Mouse (Mus musculus): ENCODE measurements at regions not wholly inside any gene's neighbourhood (a gene's known extent, or its start where the extent isn't known, plus 50 kb on each side); places are given as distances from the start of the nearest gene placed in this dataset.
A peak's percentile ranks its signal among the peaks of the same experiment; 100 is the strongest.
"Not testable (repeated sequence)": the region's sequence is repeated elsewhere in the genome, so short reads cannot be mapped to it uniquely, and the experiment has no call there.

GRCm38 (mm10) chr7:83392625-83393024, 192.1 kb upstream of the Tmc3 start:
- DNase-seq (ENCODE audit: low read depth, low spot score): no peak

DNA sequence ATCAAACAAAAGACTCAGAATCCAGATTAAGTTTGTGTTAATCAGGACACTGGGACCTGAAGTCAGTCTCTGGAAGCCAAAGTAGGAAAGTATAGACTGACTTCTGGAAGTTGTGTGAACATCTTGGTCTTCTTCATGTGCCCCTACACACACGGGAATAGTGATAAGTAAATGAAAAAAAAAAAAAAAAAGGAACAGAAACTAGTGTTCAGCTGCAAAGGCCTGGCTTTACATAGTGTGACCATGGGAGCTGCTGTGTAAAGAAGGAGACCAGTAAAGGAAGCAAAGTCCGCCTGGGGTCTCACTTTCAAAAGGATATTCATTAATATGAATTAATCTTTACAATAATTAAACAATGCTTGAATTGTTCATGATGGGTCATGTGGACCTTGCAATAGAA, 190.6 kb upstream of the Tmc3 start:
- no peak for DNase-seq (ENCODE audit: low read depth, low spot score)

GRCm38 (mm10) chr7:83399668-83400067, 185.1 kb upstream of the Tmc3 start:
- DNase-seq (ENCODE audit: low read depth, low spot score): peak; percentile 24

GRCm38 (mm10) chr7:83401001-83401400, 183.7 kb upstream of the Tmc3 start:
- DNase-seq (ENCODE audit: low read depth, low spot score): no peak

DNA sequence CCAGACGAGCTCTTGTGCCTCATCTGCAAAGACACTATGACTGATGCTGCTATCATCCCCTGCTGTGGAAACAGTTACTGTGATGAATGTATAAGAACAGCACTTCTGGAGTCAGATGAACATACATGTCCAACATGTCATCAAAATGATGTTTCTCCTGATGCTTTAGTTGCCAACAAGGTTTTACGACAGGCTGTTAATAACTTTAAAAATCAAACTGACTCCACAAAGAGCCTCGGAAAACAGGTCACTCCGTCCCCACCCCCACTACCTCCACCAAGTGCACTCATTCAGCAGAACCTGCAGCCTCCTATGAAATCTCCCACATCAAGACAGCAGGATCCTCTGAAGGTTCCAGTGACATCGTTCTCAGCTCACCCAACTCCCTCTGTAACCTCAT, 172.0 kb upstream of the Tmc3 start:
- not testable (repeated sequence) for DNase-seq (ENCODE audit: low read depth, low spot score)

DNA sequence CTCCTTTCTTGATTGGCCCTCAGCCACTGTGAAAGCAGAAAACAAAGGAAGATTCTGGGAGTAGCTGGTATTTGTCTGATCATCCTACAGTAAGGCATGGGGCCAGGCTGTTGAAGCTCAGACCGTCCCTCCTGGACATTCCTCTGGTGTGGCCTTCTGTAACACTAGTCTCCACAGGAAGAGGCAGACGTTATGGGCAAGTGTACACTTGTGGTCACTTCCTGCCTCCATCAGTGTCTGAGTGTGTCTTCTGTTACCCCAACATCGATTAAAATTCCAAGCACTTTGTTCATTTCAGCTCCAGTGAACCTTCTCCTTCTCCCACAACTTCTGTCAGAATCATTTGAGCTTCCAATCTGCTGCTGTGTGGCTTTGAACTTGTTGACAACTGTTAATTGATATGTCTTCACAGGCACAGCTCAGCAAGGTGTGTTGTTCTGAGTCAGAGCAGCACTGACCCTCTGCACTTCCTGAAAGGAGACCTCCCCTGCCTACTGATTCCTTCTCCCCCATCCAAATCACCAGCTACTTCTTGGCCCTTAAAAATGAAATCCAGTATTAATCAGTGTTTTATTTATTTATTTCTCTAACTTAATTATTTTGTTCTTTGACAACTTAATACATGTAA, 154.7 kb upstream of the Tmc3 start:
- no peak for DNase-seq (ENCODE audit: low read depth, low spot score)

DNA sequence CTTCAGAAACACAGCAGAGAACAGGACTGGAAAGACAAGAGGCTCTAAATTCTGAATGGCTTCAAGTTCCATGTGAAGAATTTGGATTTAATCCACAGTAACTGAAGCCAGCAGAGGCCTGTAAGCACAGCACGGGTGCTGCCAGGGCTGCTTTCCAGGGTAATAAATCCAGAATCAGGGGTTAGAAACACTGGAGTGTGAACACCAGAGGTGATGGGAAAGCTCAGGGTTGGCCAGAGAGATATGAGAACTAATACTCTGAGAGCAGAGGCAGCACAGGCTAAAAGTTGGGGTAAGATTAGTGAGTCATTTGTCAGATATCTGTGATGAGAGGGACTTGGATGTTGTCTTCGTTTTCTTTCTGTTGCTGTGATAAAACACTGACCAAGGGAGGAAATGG, 153.6 kb upstream of the Tmc3 start:
- no peak for DNase-seq (ENCODE audit: low read depth, low spot score)

DNA sequence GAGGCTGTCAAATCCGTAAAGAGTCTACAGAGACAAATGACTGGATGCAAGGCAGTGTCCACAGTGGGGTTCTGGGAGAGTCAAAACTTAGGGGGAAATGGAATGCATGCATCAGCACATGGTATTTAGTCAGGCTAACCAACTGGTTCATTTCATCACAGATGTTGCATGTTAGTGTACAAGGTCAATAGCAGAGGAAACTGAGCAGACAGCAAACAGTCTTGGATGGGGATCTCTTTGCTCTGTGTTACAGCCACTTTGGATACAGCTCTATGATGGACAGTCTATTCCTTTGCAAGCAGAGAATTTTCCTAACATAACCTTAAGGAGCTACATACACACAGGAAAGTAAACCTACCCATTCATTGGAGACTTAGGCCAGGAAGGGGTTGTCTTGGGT, 151.9 kb upstream of the Tmc3 start:
- DNase-seq (ENCODE audit: low read depth, low spot score): no peak

DNA sequence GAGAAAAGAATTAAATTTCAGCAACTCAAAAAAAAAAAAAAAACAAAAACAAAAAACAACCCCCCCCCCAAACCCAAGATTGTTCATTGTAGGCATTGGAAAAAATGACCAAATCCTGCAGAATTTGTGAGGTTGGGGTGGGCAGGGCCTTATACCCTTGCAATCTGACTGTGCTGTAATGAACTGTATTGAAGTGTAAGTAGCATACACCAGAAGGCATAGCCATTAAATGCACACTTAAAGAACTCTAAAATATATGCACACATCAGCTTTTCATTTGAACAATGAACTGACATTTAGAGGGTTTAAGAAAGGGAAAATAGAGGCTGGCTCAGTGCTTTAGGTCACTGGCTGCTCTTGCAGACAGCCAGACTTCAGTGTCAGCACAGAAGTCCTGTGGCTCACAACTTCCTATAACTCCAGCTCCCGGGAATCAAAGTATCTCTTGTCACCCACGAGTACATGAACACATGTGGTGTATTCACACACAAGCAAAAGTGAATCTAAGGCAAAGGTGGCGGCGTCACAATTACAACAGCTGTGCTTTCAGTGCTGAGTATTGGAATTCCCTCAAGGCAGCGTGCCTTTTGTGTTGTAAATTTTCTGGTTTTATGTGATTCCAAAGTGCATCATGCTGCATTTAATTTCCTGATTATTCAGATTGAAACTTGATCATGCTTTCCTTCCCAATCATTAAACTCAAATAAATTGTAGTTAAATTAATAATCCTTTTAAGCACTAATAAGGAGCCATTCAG, 150.6 kb upstream of the Tmc3 start:
- no peak for DNase-seq (ENCODE audit: low read depth, low spot score)

GRCm38 (mm10) chr7:83438538-83439393, 146.0 kb upstream of the Tmc3 start:
- DNase-seq (ENCODE audit: low read depth, low spot score): peak; percentile 60

GRCm38 (mm10) chr7:83443596-83444278, 141.0 kb upstream of the Tmc3 start:
- DNase-seq (ENCODE audit: low read depth, low spot score): no peak

DNA sequence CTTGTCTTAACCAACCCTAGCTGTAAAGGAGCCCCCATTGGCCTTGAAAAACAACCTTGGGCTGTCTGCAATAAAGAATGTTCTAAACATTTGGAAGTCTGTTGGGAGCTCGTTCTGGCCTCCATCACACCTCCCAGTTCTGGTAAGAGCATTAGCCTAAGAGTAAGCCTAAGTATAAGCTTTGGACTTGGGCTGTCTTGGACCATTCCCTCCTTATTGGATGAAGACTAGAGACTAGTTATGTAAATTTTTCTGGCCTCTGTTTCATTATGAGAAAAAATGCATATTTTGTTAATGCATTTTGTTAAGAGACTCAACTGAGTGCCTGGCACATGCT, 140.5 kb upstream of the Tmc3 start:
- no peak for DNase-seq (ENCODE audit: low read depth, low spot score)

DNA sequence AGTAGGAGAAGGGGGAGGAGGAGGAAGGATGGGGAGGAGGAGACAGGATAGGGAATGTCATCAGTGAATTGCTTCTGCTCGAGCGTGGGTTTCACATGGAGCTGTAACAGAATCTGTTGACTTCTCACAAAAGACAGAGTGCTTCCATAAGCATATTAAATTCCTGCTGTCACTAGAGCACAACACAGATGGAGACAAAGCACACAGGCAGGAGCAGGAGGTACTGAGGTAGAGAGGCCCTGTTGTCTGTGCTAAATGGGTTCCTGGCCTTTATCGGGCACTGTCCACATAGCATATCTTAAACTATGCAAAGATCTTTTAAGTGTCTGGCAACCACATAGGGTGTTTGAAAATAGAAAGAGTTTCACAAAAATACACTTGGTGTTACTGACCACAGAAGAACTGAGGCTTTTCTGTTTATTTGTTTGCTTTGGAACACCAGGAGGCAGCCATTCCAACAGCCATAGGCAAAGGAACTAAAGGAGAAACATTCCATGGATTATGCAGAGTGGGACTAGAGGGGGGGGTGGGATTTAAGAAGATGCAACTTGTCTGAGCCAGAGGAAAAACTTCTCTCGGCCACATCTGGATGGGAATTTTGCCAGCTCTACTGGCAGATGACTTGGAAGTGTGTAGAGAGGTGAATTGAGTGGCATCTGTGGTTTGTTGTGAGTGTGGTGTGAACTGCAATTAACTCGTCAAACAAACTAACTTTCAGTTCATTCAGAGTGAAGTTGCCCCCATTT, 139.4 kb upstream of the Tmc3 start:
- peak; percentile 66 for DNase-seq (ENCODE audit: low read depth, low spot score)

DNA sequence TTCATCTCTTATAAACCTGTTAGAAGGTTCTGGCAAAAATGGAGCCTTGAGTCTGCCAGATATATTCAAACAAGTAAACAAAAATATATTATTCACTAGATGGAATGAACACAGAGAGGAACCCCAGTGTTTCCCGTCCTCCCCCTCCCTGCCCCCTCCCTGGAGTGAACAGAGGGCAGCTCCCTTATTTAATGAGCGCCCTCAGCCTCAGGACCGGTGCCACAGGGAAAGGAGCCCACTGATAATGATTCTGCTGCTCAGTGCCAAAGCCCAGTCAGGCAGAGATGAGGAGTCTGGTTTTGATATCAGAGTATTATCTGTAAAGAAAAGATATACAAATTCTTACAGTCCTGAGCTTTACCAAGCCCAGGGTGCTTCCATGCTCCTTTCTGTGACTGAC, 134.4 kb upstream of the Tmc3 start:
- no peak for DNase-seq (ENCODE audit: low read depth, low spot score)

DNA sequence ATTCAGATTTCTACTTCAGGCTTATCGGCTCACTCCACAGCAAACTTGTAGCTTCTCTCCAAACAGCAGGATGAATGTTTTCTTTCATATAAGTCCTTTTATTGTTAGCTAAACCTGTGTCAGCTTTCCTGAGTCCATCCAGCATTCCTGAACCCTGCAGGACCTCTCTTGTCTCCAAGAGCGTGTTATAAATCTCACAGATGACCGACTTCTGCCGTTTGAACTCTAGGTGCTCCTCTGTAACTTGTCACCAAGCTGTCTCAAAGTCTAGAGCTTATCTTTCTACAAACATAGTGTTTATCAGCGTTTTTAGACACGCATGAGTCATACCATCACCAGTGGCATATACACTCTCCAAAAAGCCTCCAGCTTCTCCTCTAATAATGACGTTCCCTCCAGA, 132.4 kb upstream of the Tmc3 start:
- no peak for DNase-seq (ENCODE audit: low read depth, low spot score)

- DNase-seq (ENCODE audit: low read depth, low spot score): no peak
Observed at GRCm38 (mm10) chr7:83459520-83459919, 125.2 kb upstream of the Tmc3 start.

DNA sequence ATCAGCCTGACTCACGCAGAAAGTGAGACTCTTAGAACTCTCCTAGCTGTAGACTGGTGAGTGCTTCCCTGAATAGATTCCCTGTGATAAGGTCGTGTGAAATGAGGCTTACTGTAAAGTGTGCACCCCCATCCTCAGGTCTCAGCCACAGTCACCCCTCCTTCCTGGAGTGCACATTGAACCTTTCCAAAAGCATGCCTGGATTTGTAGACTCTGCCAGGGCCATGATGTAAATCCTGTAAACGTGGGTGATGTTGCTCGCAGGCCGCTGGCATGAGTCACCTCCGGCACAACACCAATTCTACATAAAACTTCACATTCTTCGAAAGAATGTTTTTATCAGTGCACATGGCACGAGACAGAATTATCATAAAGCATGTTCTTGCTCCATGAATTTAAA, 117.7 kb upstream of the Tmc3 start:
- DNase-seq (ENCODE audit: low read depth, low spot score): peak; percentile 43

- peak; percentile 23 for DNase-seq (ENCODE audit: low read depth, low spot score)
Observed at GRCm38 (mm10) chr7:83469856-83470255, 114.9 kb upstream of the Tmc3 start.

GRCm38 (mm10) chr7:83471111-83471510, 113.6 kb upstream of the Tmc3 start:
- no peak for DNase-seq (ENCODE audit: low read depth, low spot score)

GRCm38 (mm10) chr7:83474471-83474870, 110.3 kb upstream of the Tmc3 start:
- DNase-seq (ENCODE audit: low read depth, low spot score): peak; percentile 10

DNA sequence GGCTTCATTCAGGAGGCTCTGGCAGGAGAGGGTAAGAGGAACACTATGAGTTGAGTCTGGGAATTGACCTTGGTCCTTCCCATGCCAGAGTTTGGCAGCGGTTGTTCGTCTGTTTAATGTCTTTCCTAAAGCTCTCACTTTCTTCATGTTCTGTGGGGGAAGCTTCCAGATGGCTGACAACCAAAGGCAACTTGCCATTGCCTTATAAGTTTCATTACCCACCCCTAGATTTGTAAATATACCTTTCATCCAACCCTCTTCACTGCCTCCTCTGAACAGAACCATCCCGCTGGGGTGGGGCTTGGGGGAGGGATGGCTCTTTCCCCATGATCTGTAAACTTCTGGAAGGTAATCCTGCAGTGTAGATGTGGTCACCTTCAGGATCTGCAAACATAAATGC, 109.7 kb upstream of the Tmc3 start:
- peak; percentile 15 for DNase-seq (ENCODE audit: low read depth, low spot score)

Measured in brain, adult 2 months (tissue).